Mouse (Mus musculus) cerebellum, adult 2 months (tissue): ENCODE data around the gene Gprc5b.

Source experiments
- CTCF ChIP-seq: fragments of 200-500 bp; IDR thresholded peaks from 2 replicates; pipeline ENCODE4 v1.5.1; 2011; ENCODE audit warnings: low read depth, mild to moderate bottlenecking, control low read depth, low read length, moderate library complexity, borderline replicate concordance; ENCODE audit not compliant: insufficient read depth
- POLR2A ChIP-seq: fragments of 200-500 bp; IDR thresholded peaks from 2 replicates; pipeline ENCODE4 v1.6.1; 2011; ENCODE audit warnings: low read length, control low read depth, borderline replicate concordance; ENCODE audit not compliant: insufficient read depth

GRCm38 (mm10) chr7:118925547-118925946, 69.5 kb downstream of the Gprc5b start:
- no peak for TF ChIP-seq CTCF
- TF ChIP-seq POLR2A: no peak
